Mouse (Mus musculus) heart, postnatal 0 days (tissue): ENCODE data around the gene Hist2h2aa1.

Experiments
- CTCF ChIP-seq: IDR thresholded peaks from 2 replicates; pipeline ENCODE4 v1.5.1; 2016; ENCODE audit warnings: antibody characterized with exemption, control low read depth, low read depth
- EP300 ChIP-seq: IDR thresholded peaks from 2 replicates; pipeline ENCODE4 v1.6.1; 2016; ENCODE audit warnings: antibody characterized with exemption, low read depth

- TF ChIP-seq CTCF (no peak), EP300 (no peak)
These were observed 47.1 kb upstream of the Hist2h2aa1 start for GRCm38 (mm10) chr3:96198181-96198580.
